Mouse (Mus musculus) forebrain, embryonic 15.5 days (tissue): Measurements from ENCODE around the gene Gm28374. TPM values are rescaled to one million over a fixed set of nuclear protein-coding genes. Genes with fewer than 3 reads are reported as not detected.
A peak's percentile ranks its signal among the peaks of the same experiment; 100 is the strongest.

ENCODE experiments used
- ATAC-seq: fragments of 200-750 bp; cut with Nextera tagmentation; replicated peaks from 2 replicates; pipeline ENCODE4 v1.8.0; 2017; ENCODE audit warnings: mild to moderate bottlenecking, moderate TSS enrichment, moderate library complexity
- H3K27ac ChIP-seq: fragments of 300-500 bp; sonication (generic); replicated peaks from 2 replicates; pipeline ENCODE4 v1.5.1; 2015; ENCODE audit warnings: mild to moderate bottlenecking, inconsistent platforms
- H3K27me3 ChIP-seq: fragments of 300-500 bp; sonication (generic); 2 replicates; pipeline ENCODE4 v1.6.1; 2015; ENCODE audit warnings: inconsistent platforms
- H3K36me3 ChIP-seq: fragments of 300-500 bp; sonication (generic); 2 replicates; pipeline ENCODE4 v1.6.1; 2015; ENCODE audit warnings: mild to moderate bottlenecking, inconsistent platforms
- H3K4me1 ChIP-seq: fragments of 300-500 bp; sonication (generic); 2 replicates; pipeline ENCODE4 v1.6.1; 2015; ENCODE audit warnings: inconsistent platforms
- H3K4me2 ChIP-seq: fragments of 300-500 bp; sonication (generic); replicated peaks from 2 replicates; pipeline ENCODE4 v1.6.1; 2015; ENCODE audit warnings: mild to moderate bottlenecking, inconsistent platforms
- H3K4me3 ChIP-seq: fragments of 300-500 bp; sonication (generic); 2 replicates; pipeline ENCODE4 v1.5.1; 2015; ENCODE audit warnings: mild to moderate bottlenecking, inconsistent platforms
- H3K9ac ChIP-seq: fragments of 300-500 bp; sonication (generic); replicated peaks from 2 replicates; pipeline ENCODE4 v1.6.1; 2015; ENCODE audit warnings: mild to moderate bottlenecking, inconsistent platforms
- H3K9me3 ChIP-seq: fragments of 300-500 bp; sonication (generic); 2 replicates; pipeline ENCODE4 v1.6.1; 2016; ENCODE audit warnings: inconsistent platforms
- WGBS: fragments of 180-500 bp; shearing (Covaris S2); methylation state at CpG from one replicate; pipeline ENCODE4 v1.1.7; 2015; ENCODE audit warnings: mixed read lengths; 5-methylcytosine and 5-hydroxymethylcytosine counted together
- polyA plus RNA-seq: library from polyadenylated mRNA; unstranded; fragments of >200 nt; fragmentation: Nextera tagmentation; extraction: Ambion mirVana; gene quantifications from 2 replicates; pipeline ENCODE4 v1.2.1, GENCODE M21; 2015

Gm28374 gene
- polyA plus RNA-seq, 1 experiment from 2014 or later: 2.6 TPM

DNA sequence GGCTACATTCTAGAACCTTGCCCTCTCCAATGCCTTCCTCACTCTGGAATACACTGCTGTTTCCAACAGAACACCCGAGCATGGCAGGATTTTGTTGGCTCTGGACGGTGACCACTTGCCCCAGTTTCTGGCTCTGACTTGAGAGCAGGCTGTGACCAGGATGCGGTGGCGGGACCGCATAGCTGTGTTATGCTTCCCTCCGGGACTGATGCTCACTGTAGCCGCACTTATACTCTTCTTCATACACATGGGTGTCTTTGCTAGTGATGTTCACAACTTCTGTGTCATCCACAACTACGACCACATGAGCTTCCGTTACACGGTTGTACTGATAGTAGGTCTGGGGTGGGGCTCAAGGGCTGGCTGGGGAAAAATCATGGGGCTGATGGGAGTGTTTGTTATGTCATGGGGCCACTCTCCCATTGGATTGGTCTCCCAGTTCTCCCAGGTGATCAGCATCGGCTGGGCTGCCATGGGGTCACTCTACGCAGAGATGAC lies 2.0 kb downstream of the Gm28374 start, which contains the start of gene Tmem262:
Gene Tmem262, plus strand, starts transcription at position 51 of the 498 bp plus-strand sequence.
- Histone ChIP-seq H3K9me3 (no peaks in the 10 kb centered on the region), H3K4me3 (no peak within 1 kb of the TSS), H3K4me2 (no peak within 1 kb of the TSS), H3K9ac (no peak within 1 kb of the TSS), H3K4me1 (peaks cover 29% of the 10 kb centered on the region), H3K27ac (no peak within 1 kb of the TSS), H3K36me3 (peaks cover 26% of the 10 kb centered on the region), H3K27me3 (no peaks in the 10 kb centered on the region)
- WGBS: 94% methylated on average over 12 of the region's 12 CpGs
- ATAC-seq: no peak

DNA sequence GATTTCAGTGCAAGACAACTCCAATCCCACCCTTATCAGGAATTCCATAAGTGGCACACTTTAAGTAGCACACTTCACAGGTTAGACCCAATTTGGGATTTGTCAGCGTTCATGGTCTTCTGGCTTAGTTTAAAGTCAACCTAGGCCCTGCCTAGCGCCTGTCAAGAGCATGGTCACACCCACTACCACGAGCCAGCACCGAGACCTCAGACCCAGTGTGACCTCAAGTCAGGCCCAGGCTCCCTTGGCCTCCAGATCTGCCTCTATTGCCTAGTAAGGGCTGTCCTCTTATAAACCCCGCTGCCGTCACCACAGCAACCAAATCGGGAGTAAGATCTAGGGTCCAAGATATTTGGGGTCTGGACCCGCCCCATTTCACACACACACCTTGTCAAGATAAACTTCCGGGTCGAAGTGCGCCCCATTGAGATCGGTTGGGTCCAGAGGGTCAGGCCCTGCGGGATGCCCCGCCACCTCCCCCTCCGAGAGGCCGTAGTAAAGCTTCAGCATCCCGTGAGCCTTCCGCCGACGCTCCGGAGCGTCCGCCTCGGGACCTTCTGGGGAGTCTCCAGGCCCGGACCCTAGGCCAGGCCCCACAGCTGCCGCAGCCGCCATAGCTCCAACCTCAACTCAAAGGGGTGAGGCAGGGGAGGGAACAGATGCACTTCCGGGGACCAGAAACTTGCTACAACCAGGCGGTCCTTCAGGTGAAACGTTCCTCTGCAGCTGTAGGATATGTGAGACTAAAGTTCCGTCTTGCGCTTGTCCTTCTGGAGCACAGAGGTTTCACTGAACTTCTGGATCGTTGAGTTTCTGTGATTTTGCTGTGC lies 5.3 kb downstream of the Gm28374 start, which contains the start of gene Vps51:
Gene Vps51, minus strand, starts transcription at position 668 of the 830 bp plus-strand sequence.
- Histone ChIP-seq H3K4me2 (peak within 1 kb of the TSS; percentile 95), H3K4me1 (peaks cover 15% of the 10 kb centered on the region), H3K9me3 (no peaks in the 10 kb centered on the region), H3K36me3 (peaks cover 18% of the 10 kb centered on the region), H3K27ac (peak within 1 kb of the TSS; percentile 88), H3K9ac (peak within 1 kb of the TSS; percentile 70), H3K27me3 (no peaks in the 10 kb centered on the region), H3K4me3 (peak within 1 kb of the TSS; percentile 69)
- WGBS: 2% methylated on average over 33 of the region's 33 CpGs
- peak; percentile 91 for ATAC-seq

DNA sequence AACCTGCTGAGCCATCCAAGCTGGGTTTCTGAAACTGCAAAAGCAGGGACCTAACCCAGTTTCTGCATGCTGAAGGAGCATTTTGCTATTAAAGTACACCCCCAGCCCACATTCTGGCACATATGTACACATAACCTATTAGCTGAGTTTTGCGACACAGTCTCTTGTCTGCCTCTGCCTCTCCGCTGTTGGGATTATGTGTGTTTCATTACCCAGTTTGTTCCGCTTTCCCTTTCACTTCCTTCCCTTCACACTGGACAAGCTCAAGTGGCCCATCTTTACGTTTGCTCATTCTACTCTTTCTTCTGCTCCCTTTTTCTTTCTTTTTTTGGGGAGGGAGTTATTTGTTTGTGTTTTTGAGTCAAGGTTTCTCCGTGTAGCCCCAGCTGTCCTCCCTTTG lies 8.2 kb downstream of the Gm28374 start:
- H3K4me1 ChIP-seq: peaks cover 15% of the 10 kb centered on the region
- no peak overlapping the region for H3K27ac ChIP-seq
- no peak for ATAC-seq
- no peaks in the 10 kb centered on the region for H3K9me3 ChIP-seq
- peaks cover 26% of the 10 kb centered on the region for H3K36me3 ChIP-seq
- no peak overlapping the region for H3K4me2 ChIP-seq
- WGBS: 93% methylated on average over 5 of the region's 5 CpGs
- no peak overlapping the region for H3K9ac ChIP-seq
- no peak overlapping the region for H3K4me3 ChIP-seq
- H3K27me3 ChIP-seq: no peaks in the 10 kb centered on the region

DNA sequence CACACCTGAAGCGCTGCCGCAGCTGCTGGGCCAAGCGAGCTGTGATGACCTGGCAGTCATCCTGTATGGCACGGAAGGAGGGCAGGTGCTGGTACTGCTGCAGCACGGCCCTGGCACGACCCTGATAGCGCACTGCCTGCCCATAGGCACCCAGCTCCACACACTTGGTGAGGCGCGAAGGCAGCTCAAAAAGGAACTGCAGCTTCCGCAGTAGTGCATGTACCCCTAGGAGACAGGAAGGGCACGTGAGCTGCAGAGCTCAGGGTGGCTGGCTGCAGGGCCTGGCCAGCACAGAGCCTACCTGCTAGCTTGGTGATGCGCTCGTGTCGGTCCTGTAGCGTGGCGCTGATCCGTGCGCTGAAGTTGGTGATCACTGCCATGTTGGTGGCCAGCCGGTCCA lies 10.8 kb downstream of the Gm28374 start:
- no peak overlapping the region for H3K4me2 ChIP-seq
- H3K36me3 ChIP-seq: peaks cover 29% of the 10 kb centered on the region
- ATAC-seq: no peak
- H3K27ac ChIP-seq: no peak overlapping the region
- no peak overlapping the region for H3K9ac ChIP-seq
- no peaks in the 10 kb centered on the region for H3K9me3 ChIP-seq
- H3K4me1 ChIP-seq: peaks cover 23% of the 10 kb centered on the region
- no peak overlapping the region for H3K4me3 ChIP-seq
- no peaks in the 10 kb centered on the region for H3K27me3 ChIP-seq
- WGBS: 94% methylated on average over 19 of the region's 19 CpGs

- H3K9ac ChIP-seq: no peak overlapping the region
- 92% methylated on average over 31 of the region's 31 CpGs for WGBS
Measured at GRCm38 (mm10) chr19:6070571-6071250, 11.3 kb downstream of the Gm28374 start.

DNA sequence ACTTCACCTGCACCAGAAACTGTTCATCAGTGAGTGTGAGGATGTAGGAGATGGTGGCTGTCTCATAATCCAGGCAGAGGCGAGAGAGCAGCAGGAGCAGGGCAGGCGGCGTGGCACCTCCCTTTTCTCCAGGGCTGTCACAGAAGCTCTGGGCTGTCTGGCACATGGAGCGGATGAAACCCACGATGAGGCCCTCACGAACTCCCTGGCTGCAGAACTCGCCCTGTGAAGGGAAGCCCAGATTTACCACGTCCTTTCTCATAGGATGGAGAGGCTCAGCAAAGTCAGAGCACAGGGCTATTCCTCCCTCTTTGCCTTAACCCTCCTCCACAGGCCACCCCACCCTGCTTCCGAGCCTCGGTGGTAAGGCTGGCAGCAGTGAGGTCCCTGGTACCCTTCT lies 12.2 kb downstream of the Gm28374 start:
- Histone ChIP-seq H3K4me3 (no peak overlapping the region), H3K36me3 (peaks cover 29% of the 10 kb centered on the region), H3K9me3 (no peaks in the 10 kb centered on the region), H3K4me1 (peaks cover 23% of the 10 kb centered on the region), H3K27me3 (no peaks in the 10 kb centered on the region), H3K4me2 (no peak overlapping the region), H3K9ac (no peak overlapping the region), H3K27ac (no peak overlapping the region)
- WGBS: 92% methylated on average over 10 of the region's 10 CpGs
- ATAC-seq: no peak

More at GRCm38 (mm10) chr19:6070571-6071250, 11.3 kb downstream of the Gm28374 start:
- H3K4me1 ChIP-seq: peaks cover 23% of the 10 kb centered on the region
- ATAC-seq: no peak
- peaks cover 29% of the 10 kb centered on the region for H3K36me3 ChIP-seq
- H3K27me3 ChIP-seq: no peaks in the 10 kb centered on the region
- H3K4me2 ChIP-seq: no peak overlapping the region
- no peak overlapping the region for H3K27ac ChIP-seq
- no peak overlapping the region for H3K4me3 ChIP-seq
- H3K9me3 ChIP-seq: no peaks in the 10 kb centered on the region

- H3K27ac ChIP-seq: no peak overlapping the region
- no peaks in the 10 kb centered on the region for H3K9me3 ChIP-seq
- H3K36me3 ChIP-seq: peaks cover 29% of the 10 kb centered on the region
- H3K9ac ChIP-seq: no peak overlapping the region
- WGBS: 73% methylated on average over 4 of the region's 4 CpGs
- H3K4me2 ChIP-seq: no peak overlapping the region
- no peak overlapping the region for H3K4me3 ChIP-seq
- no peaks in the 10 kb centered on the region for H3K27me3 ChIP-seq
- H3K4me1 ChIP-seq: peaks cover 23% of the 10 kb centered on the region
- no peak for ATAC-seq
Measured at GRCm38 (mm10) chr19:6068951-6069350, 13.1 kb downstream of the Gm28374 start.

DNA sequence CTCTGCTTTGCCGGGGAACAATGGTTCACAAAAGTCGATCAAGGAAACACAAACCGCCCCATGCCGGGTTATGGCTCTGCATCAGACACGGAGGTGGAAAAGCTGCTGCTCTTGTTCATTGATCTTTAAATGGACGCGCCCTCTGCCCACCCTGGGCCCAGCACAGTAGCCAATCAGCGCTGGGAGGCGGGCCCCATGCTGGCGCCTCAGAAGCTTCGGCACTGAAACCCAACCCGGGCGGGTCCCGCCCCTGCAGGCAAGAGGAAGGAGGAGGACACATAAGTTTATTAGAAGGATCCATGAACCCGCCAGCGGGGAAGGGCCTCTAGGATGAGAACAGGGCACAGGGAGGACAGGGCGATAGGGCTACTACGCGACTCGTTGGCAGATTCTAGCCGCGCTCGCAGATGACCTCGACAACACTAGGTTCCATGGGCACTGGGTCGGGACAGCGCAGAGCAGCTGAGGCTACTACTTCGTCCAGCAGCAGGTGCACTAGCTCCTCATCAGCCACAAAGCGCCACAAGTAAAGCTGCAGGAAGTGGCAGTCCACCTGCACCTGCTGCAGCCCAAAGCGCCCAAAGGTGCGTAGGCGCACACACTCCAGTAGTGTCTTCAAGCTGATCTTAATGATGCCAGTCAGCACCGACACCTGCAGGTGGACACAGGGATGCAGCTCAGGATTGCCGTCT lies 14.2 kb downstream of the Gm28374 start, which contains the start of gene Tm7sf2:
Gene Tm7sf2, minus strand, starts transcription at position 650 of the 692 bp plus-strand sequence.
- Histone ChIP-seq H3K9me3 (no peaks in the 10 kb centered on the region), H3K4me2 (peak within 1 kb of the TSS; percentile 97), H3K4me1 (peaks cover 30% of the 10 kb centered on the region), H3K27me3 (no peaks in the 10 kb centered on the region), H3K4me3 (peak within 1 kb of the TSS; percentile 65), H3K36me3 (peaks cover 29% of the 10 kb centered on the region), H3K27ac (peak within 1 kb of the TSS; percentile 89), H3K9ac (peak within 1 kb of the TSS; percentile 86)
- 8% methylated on average over 33 of the region's 33 CpGs for WGBS
- peak; percentile 91 for ATAC-seq

- Histone ChIP-seq H3K27ac (peak overlapping the region; percentile 89), H3K4me3 (peak overlapping the region; percentile 65), H3K4me2 (peak overlapping the region; percentile 97), H3K27me3 (no peaks in the 10 kb centered on the region), H3K36me3 (peaks cover 29% of the 10 kb centered on the region), H3K9ac (peak overlapping the region; percentile 86), H3K4me1 (peaks cover 37% of the 10 kb centered on the region), H3K9me3 (no peaks in the 10 kb centered on the region)
- WGBS: under 1% methylated on average over 30 of the region's 30 CpGs
- ATAC-seq: peak; percentile 70
Measured at GRCm38 (mm10) chr19:6067011-6067723, 14.9 kb downstream of the Gm28374 start.

- Histone ChIP-seq H3K36me3 (peaks cover 29% of the 10 kb centered on the region), H3K27ac (peak overlapping the region; percentile 89), H3K9ac (peak overlapping the region; percentile 86), H3K27me3 (no peaks in the 10 kb centered on the region), H3K4me1 (peaks cover 43% of the 10 kb centered on the region), H3K4me2 (peak overlapping the region; percentile 97), H3K4me3 (peak overlapping the region; percentile 65), H3K9me3 (no peaks in the 10 kb centered on the region)
- 32% methylated on average over 5 of the region's 5 CpGs for WGBS
- ATAC-seq: 0 out of 2 replicates have a peak, but pooled peaks have one; percentile 2
Measured at GRCm38 (mm10) chr19:6066571-6066970, 15.5 kb downstream of the Gm28374 start.

- Histone ChIP-seq H3K27ac (no peak overlapping the region), H3K4me2 (no peak overlapping the region; the same call in 1 of the 2 replicates), H3K36me3 (peaks cover 10% of the 10 kb centered on the region), H3K4me1 (peaks cover 57% of the 10 kb centered on the region), H3K4me3 (0 out of 2 replicates have a peak overlapping the region, but pooled peaks have one; percentile 88), H3K9ac (no peak overlapping the region), H3K27me3 (no peaks in the 10 kb centered on the region), H3K9me3 (no peaks in the 10 kb centered on the region)
- no peak for ATAC-seq
- 94% methylated on average over 6 of the region's 6 CpGs for WGBS
Measured at GRCm38 (mm10) chr19:6063081-6063480, 19.0 kb downstream of the Gm28374 start.
